Mouse (Mus musculus): ENCODE results near the gene Abcb8.

Gene Abcb8

DNA sequence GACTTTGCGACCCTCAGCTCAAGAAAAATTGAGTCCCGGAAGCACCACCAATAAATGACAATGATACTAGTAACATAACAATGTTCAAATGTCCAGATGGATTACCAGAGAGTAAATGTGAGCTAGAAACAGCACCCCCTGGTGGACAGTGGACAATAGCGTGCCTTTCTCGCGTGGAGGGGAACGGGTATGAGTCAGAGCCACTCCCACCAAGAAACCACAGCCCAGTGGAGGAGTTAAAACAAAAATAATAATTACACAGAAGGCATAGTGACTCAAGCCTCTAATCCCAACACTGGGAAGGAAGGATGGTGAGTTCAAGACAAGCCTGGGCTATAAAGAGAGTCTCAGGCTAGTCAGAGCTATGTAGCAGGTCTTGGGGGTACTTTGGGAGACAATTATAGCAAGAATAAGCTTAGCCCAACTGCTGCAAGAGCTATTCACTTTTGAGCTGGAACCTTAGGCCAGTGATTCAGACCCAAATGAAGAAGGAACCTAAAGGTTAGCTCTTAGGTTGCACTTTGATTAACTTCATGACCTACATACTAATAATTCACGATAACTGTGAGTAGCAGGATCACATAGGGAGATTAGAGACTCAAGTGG is at the start of gene Abcb8:
TSS of gene Abcb8 (plus strand) at position 272 of the 606 bp plus-strand sequence.
- peak; percentile 78 for DNase-seq (ENCODE audit: low read depth, low spot score)

DNA sequence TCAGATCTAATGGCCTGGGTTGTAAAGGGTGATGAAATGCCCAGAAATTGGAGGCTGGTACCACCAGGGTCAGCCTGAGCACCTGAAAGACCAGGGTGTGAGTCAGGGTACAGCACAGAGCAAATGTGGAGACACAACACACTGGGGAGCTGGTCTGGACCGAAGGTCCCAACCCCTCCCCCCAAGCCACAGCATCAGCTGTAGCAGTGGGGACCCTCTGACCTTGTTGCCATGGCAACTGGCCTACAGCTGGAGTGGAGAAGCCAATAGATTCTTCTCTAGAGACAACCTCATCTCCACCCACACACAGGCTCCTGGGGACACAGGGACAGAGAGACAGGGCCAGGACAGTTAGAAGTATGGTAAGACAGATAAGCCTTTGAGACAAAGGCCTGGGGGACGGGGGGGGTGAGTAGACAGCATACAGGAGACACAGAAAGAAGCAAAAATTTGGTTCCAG is 49.5 kb upstream of the Abcb8 start:
- DNase-seq (ENCODE audit: low read depth, low spot score), result no peak

DNA sequence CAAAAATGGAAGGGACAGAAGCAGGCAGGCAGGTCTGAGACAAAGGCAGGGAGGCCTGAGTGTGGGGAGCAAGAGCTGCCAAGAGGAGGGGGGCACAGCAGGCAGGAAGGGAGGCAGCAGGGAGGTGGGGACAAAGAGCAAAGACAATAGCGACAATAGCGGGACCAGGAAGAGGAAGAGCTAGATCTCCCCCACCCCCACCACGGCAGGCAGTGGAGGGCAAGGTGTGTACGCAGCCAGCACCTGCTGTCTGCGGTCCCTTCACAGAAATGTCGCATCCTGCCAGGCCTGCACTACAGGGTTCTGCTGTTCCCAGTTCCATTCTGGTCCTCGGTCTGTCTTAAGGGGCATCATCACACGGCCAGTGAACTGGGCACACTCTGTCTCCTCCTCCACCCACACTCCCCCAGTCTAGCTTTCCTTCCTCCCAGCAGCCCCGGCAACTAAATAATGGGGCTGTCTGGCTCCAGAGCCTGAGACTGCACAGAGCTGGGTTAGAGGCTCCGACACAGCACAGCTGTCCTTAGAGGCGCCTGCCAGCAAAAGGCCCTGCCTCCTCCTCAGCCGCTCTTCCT is 48.9 kb upstream of the Abcb8 start:
- DNase-seq (ENCODE audit: low read depth, low spot score), result no peak

DNA sequence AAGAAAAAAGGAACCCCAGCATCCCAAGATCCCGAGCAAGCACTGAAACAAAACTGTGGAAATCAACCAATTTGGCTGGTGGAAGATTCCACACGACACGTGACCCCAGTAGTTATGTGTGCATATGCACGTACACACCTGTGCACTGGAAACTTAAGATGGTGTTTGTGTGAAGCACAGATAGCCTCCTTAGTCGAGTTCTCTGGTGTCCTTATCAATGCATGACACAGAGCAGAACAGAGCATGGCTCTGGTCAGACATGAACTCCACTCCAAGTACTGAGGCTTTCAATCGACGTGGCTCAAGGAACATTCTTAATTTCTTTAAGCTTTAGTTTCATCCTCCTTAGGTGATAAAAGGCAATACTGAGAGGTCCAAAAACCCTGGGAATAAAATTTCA is 47.1 kb upstream of the Abcb8 start:
- DNase-seq (ENCODE audit: low read depth, low spot score), result no peak

DNA sequence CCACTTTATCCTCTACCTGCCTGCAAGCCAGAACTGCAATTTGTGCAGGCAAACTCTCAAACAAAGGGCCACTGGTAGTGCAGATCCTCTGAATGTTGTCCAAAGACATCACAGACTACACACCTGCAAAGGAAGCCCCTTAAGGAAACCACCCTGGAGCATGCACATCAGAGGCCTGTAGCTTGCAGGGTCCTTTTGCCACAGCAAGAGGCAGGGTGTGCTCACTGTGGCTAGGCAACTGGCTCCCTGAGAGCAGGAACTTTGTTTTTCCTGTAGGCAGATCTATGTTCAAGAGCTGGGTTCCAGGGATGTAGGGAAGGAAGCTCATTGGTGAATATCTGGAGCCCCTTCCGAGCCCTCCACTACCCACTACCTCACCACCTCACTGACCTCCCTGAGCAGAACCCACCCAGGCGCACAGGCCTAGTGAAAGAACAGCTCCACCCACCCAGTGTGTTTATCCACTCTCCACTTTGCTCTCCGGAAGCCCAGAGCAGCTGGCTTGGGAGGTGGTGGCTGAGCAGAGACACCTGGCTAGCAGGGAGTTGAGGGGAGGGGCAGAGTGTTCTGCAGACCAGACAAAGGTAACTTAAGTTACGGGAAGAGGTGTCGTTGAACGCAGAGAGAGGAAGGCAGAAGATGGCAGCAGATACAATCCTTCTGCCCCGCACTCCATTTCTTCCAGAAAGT is 46.1 kb upstream of the Abcb8 start:
- no peak for DNase-seq (ENCODE audit: low read depth, low spot score)

DNA sequence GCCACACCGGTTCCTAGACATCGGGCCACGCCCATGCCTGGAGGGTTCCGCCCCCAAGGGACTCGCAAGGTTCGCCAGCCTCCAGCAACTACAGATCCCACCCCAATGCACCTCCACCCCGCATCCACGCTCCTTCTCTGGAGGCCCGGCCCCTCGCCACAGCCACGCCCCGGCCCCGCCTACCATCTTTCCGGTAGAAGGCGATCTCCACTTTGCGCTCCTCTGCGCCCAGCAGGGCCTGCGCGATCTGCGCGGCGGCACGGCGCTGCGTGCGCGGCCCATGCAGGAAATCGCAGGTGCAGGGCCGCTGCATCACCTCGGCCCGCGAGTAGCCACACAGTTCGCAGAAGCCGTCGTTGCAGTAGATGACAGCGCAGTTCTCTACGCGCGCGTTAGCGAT is 45.3 kb upstream of the Abcb8 start:
- DNase-seq (ENCODE audit: low read depth, low spot score), result no peak

DNA sequence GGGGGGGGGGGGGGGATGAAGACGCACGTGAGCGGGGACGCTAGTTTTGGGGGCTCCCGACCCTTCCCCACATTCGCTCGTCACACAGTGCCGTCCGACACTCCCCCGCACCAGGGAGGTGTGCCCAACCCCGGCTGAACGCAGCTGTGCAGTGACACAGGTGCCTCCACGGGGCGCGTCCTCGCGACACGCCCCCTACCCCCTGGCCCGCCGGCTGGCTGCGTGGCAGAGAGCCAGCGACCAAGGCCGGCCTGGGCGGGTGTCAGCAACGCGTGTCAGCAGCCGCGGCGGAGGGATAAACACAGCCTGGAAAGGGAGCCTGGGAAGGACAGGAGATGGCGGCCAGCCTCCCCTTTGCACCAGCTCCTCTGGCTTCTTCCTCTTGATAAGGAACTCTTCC is 44.9 kb upstream of the Abcb8 start:
- no peak for DNase-seq (ENCODE audit: low read depth, low spot score)

DNA sequence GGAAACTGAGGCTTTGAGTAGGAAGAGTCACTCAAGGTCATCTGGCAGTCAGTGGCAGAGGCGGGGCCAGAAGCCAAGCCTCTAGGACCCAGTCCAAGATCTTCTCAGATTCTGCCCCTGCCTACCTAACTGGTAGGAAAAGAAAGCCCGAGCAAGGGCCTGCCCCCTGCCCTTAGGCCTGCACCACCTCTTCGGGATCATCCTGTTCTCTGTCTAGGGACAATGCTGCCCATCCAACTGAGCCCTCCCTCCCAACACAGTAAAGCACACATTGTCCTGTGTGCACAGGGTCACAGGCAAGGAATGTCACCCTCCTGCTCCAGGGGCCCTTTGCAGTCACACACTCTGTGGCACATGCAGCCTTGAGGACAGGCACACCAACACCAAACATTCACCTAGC is 43.4 kb upstream of the Abcb8 start:
- no peak for DNase-seq (ENCODE audit: low read depth, low spot score)

DNA sequence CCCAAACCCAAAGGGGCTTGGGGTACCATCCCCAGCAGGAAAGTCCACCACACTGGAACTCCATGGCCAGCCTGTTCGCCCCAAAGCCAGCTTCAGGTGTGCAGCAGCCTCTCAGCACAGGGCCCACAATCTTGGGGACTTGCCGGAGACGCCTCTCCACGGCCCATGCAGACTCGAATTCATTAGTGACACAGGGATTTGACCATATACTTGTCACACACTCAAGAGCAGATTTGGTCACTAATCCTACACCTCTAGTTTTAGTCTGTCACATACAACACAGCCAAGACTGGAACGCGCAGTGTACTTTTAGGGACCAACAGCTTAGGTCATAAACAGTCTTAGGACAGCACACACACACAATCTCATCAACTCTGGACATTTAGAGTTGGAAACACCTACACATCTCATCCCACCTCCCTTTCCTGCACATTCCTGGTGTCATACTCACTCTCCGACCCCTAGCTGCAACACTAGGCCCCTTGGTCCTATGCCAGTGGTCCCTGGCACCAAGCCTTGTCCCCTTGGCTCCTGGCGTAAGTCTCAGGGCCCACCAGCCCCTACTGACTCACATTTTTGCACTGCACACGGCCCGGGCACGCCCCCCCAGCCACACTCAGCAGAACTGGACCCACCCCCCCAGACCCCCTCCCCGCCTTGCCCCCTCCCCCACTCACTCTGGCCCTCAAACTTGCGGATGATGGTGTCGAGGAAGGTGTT is 42.8 kb upstream of the Abcb8 start:
- DNase-seq (ENCODE audit: low read depth, low spot score), result no peak

DNA sequence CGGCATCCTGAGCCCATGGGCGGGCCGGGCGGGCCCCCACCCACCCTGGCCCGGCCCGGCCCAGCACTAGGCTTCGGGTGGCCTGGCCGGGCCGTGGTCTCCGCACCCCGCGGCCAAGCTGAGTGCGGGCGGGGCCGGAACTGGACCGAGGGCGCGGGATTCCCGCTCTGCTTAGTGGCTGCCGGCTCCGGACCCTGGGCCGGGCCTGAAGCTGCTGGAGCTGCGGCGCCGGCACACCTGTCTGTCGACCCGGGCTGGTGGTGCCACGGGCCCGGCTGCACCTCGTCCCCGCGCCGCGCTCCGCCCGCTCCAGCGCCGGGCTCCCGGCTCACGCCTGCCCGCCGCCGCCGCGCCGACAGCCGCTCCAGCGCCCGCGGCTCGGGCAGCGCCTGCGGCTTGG is 42.2 kb upstream of the Abcb8 start, which contains the start of gene Kcnh2:
TSS of gene Kcnh2 (minus strand) at position 327 of the 400 bp plus-strand sequence.
- DNase-seq (ENCODE audit: low read depth, low spot score), result no peak

DNA sequence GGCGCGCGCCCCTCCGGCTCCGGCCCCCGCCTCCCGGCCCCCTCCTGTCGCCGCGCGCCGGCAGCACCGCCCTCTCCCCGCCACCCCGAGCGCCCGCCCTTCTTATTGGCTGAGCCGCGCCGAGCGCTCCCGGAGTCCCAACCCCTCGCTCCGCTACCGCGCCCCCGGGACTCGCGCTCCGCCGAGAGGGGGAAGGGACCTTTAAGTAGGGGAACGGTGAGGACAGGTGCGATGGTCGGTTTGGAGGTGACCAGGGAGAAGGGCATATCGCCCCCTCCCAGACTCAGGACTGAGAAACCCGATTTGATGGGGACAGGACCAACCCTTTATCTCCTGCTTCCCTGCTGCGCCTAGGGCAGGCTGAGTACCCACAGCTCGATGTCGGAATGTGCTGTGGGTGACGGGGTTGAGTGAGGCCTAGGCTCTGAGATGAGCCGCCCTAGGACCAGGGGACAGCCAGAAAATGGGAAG is 41.7 kb upstream of the Abcb8 start:
- DNase-seq (ENCODE audit: low read depth, low spot score), result no peak

DNA sequence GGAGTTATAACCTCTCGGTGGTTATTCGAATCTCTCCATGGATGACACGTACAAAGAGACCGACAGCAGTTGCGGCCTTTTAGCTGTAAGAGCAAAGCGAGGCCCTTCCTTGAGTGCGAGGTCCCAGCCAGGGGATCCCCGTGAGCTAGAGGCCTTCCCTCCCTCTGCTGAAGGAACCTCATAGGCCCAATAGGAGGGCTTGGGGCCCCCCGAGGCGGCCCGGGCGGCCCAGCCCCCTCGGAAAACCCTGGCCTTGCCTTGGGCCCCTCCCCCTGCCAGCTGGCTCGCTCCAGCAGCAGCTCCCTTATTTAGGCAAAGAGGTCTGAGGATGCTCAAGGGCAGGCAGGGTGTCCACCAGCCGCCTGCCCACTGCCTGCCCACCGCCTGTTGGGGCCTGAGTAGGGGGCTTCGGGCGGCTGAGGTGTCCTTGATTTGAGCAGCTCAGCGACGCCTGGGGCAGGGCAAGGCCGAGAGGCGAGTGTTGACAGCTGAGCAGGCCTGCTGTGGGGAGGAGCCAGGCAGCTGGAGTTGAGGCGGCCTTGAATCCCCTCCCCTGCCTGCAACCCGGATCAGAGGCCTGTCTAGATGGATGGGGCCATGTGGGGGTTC is 41.1 kb upstream of the Abcb8 start:
- no peak for DNase-seq (ENCODE audit: low read depth, low spot score)

DNA sequence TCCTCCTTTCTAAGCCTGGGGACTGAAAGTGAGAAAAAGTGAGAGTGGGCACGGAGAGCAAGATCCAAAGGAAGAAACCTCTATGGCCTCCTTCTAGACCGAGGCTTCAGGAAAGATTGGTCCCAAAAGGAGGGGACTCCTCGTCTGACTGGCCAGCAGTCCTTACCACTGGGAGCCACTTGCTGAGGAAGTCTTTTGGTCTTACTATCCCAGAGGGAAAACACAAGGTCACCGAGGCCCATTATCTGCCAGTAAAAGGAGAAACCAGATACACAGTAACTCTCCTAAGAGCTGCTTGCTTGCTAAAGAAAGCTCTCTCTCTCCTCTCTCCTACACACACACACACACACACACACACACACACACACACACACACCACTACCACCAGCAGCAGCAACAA is 40.1 kb upstream of the Abcb8 start:
- no peak for DNase-seq (ENCODE audit: low read depth, low spot score)

DNA sequence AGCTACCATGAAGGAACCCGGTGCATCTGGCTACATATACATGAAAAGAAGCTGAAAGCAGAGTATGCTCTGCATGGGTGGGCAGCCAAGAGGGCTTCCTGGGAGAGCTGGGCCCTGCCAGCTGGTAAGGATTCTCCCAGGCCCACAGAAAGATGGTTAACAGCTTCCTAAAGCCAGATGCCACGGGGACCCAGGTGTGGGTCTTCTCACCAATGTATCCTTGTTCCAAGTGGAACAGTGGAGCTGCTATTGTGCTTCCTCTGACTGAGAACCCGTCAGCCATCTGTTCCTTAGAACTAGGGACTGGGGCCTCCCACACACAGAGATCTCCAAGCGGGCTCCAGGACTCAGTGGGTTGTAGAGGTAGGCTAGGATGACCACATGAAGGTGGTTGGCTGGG is 36.7 kb upstream of the Abcb8 start:
- DNase-seq (ENCODE audit: low read depth, low spot score), result no peak

DNA sequence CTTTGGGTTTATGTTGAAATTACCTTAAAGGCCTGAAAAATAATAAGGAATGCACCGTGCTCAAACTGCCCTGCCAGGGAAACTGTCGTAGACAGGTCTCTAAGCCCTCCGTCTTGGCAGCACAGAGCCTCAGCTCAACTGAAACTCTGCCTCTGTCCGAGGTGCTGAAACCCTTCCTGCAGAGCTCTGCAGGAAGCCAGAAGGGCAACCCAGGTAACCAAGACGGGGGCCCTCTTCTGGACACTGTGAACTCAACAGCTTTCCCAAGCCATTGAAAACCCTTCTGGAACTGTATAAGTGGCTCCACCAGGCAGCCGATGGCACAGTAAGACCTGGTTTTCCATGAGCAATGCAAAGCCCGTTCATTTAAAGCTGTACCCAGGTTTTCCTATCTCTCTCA is 36.0 kb upstream of the Abcb8 start:
- no peak for DNase-seq (ENCODE audit: low read depth, low spot score)

DNA sequence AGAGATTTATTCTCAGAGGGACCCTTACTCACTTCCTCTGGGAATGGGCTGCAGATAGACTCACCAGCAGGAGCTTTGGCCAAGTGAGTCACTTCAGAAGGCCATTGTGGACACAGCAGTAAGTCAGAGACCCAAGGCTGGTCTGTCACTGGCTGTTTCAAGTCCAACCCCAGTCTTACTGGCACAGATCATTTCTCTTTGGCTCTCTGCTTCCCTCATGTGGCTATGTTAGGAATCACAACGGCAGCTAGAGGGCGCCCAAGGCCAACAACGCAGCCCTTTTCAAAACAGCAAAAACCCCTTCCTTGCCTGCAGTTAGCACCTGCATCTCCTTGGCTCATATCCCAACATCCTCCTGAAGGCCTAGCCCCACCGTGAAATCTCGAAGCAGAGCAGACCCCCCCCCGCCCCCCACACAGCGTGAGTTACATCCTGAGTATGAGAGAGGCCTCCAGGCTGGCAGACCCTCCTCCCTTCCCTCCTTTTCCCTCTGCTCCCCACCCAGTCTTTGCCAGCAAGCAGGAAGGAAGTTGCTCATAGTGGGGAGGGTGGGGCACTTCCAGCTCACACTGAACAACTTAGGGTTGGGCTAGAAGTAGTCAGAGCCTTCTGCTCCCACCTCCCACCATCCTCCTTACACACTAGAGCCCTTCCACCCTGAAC is 32.5 kb upstream of the Abcb8 start:
- DNase-seq (ENCODE audit: low read depth, low spot score), result peak; percentile 30

DNA sequence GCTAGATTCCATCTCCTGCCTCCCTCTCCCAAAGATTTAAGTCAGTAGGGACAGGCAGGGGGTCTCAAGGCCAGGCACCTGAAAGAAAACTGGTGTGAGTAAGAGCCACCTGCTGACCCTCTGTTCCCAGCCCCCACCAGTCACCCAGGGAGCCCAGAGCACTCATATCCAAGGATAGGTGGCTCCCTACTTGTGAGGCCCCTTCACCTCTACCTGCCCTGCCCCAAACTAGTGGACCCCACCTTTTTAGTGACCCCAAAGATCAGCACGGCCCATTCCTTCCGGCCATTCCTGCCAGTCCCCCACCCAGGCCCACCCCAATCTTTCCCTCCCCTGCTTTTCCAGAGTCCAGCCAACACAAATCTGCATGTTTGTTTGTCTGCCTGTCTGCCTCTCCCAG is 30.0 kb upstream of the Abcb8 start:
- DNase-seq (ENCODE audit: low read depth, low spot score), result no peak

DNA sequence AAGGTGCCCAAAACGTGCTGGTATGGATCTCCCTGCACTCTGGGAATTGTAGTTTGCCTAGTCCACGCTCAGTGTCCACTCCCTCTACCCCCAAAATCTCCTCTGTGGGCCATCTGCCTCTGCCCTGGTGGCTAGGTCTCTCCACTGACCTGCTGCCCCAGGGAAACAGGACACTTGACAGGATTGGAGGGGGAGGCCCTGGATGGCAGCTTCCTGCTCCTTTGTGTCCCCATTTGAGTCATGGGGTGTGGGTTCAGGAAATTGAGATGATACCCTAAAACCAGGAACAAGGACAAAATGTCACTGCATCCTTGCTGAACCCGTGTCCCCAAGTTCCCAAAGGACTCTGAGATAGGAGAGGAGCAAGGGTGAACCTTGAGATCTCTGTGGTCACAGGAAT is 29.4 kb upstream of the Abcb8 start:
- no peak for DNase-seq (ENCODE audit: low read depth, low spot score)

DNA sequence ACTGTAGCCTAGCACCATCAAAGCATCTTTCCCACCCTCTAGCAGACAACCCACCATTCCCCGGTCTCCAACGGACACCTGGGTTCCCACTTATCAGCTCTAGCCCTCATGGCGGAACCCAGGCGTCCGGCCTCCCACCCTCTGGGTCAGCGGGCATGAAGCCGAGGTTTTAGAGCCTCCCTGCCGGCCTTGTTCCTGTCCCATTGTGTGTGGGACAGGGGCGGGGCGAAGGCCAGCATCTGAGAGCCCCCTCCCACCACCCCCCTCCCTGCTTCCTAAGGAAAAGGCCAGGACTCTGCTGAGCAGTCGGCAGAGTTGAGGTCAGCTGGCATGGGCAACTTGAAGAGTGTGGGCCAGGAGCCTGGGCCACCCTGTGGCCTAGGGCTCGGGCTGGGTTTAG is 29.0 kb upstream of the Abcb8 start, which contains the start of gene Nos3:
TSS of gene Nos3 (plus strand) at position 303 of the 400 bp plus-strand sequence.
- DNase-seq (ENCODE audit: low read depth, low spot score), result no peak

DNA sequence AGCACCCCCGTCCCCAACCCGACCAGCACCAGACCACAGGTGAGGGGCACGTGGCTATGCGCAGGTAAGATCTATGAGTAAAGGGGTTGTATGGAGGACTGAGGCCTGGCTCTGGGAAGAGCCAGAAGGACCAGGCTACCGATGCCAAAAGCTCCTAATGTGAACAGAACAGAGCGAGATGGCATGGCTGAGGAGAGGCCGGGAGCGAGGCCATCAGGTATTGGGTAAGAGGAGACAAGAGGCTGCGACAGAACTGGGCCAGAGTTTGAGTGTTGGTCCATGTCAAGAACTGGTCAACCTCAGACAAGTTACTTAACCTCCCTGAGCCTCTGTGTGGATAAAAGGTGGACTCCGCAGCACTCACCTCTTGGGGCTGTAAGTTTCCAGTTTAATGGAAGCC is 28.5 kb upstream of the Abcb8 start:
- no peak for DNase-seq (ENCODE audit: low read depth, low spot score)

DNA sequence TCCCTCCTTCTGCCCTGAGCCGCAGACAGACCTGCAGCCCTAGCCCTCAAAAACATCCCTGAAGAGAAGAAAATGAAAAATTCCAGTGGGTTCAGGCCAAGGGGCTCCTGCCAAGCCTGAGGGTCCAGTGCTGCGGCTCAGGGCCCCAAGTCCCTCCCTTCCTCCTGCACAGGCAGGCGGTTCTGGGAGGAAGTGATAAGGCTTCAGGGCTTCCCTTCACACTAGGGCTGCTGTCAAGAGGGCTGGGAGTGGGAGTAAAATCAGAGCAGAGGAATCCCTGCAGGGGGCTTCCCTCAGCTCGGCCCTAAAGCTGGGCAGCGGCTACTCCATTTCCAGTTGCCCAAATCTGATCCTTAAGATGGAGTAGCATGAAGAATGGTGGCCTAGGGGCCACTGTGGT is 27.9 kb upstream of the Abcb8 start:
- DNase-seq (ENCODE audit: low read depth, low spot score), result no peak
